Mouse (Mus musculus) gastrocnemius, adult 2 months (tissue): ENCODE results near the gene Fam193a. TPM values are rescaled to one million over a fixed set of nuclear protein-coding genes. Genes with fewer than 3 reads are reported as not detected.

Source experiments
- DNase-seq: peaks from one replicate; pipeline ENCODE4 v3.0.0; 2022
- H3K27ac ChIP-seq: fragments of 200-600 bp; 2 replicates; pipeline ENCODE4 v1.8.1; 2022; ENCODE audit warnings: mild to moderate bottlenecking
- H3K4me3 ChIP-seq: fragments of 200-600 bp; 2 replicates; pipeline ENCODE4 v1.8.1; 2022; ENCODE audit warnings: mild to moderate bottlenecking, moderate library complexity
- CTCF ChIP-seq: fragments of 200-600 bp; IDR thresholded peaks from 2 replicates; pipeline ENCODE4 v1.8.1; 2022; ENCODE audit warnings: antibody characterized with exemption, mild to moderate bottlenecking, moderate library complexity
- intact Hi-C: fragments of 180-260 bp; cut with DNase I; formaldehyde crosslinking; loops from one replicate; pipeline ENCODE4 v1.15.1; 2025
- long read RNA-seq, 2 experiments: library from polyadenylated mRNA; stranded (forward); transcript quantifications; one replicate each; pipeline ENCODE4 v2.0.0; 2021
- total RNA-seq, 2 experiments: library from RNA; stranded (reverse); gene quantifications; 2 replicates each; pipeline ENCODE4 v1.2.3; 2021

Gene Fam193a
- 10 to 100 TPM; 16.5 to 17.7 TPM for total RNA-seq
- long read RNA-seq, experiment 1, partial matches to known transcripts = 1 of 6 reads
- long read RNA-seq, experiment 1, other reads (novel, unspliced or antisense) = 5 of 6 reads
- long read RNA-seq, experiment 2, full-length matches to known transcripts = 4 of 8 reads
- long read RNA-seq, experiment 2, partial matches to known transcripts = 2 of 8 reads
- long read RNA-seq, experiment 2, other reads (novel, unspliced or antisense) = 2 of 8 reads

GRCm38 (mm10) chr5:34369341-34370021 lies at the start of gene Fam193a:
Gene Fam193a, plus strand, starts transcription at chr5:34369933.
- intact Hi-C loops = loop anchor here (2.0 kb wide), 1 partner anchor 33 kb away; the partner anchor contains the start of gene Rnf4

GRCm38 (mm10) chr5:34321236-34321635 lies 48.5 kb upstream of the Fam193a start:
- intact Hi-C loops = no loop called here
- DNase-seq = no peak
- no peak for TF ChIP-seq CTCF
- H3K27ac ChIP-seq = no peak overlapping the region
- H3K4me3 ChIP-seq = no peak overlapping the region

More at GRCm38 (mm10) chr5:34369341-34370021, at the start of gene Fam193a:
- peak; percentile 99 for DNase-seq
- peak within 1 kb of the TSS; percentile 99 for H3K27ac ChIP-seq
- peak within 1 kb of the TSS; percentile 96 for H3K4me3 ChIP-seq
- TF ChIP-seq CTCF = no peak

GRCm38 (mm10) chr5:34325286-34325685 lies 44.4 kb upstream of the Fam193a start:
- no peak for TF ChIP-seq CTCF
- no peak overlapping the region for H3K27ac ChIP-seq
- intact Hi-C loops = no loop called here
- no peak for DNase-seq
- H3K4me3 ChIP-seq = no peak overlapping the region

- H3K4me3 ChIP-seq = no peak overlapping the region
- DNase-seq = no peak
- intact Hi-C loops = no loop called here
- H3K27ac ChIP-seq = no peak overlapping the region
- no peak for TF ChIP-seq CTCF
Measured at GRCm38 (mm10) chr5:34326249-34326691, 43.5 kb upstream of the Fam193a start.

- no peak for TF ChIP-seq CTCF
- Histone ChIP-seq H3K27ac (peak overlapping the region; percentile 7; the same call in 1 of the 2 replicates), H3K4me3 (peak overlapping the region; percentile 67)
- peak; percentile 26 for DNase-seq
- intact Hi-C loops = no loop called here
Measured at GRCm38 (mm10) chr5:34326875-34327576, 42.7 kb upstream of the Fam193a start.

GRCm38 (mm10) chr5:34330136-34330535 lies 39.6 kb upstream of the Fam193a start:
- TF ChIP-seq CTCF = no peak
- no peak overlapping the region for H3K4me3 ChIP-seq
- no peak for DNase-seq
- intact Hi-C loops = loop anchor here (10.0 kb wide), 1 partner anchor 185 kb away; the partner anchor contains the start of gene Tnip2
- H3K27ac ChIP-seq = no peak overlapping the region

- DNase-seq = no peak
- TF ChIP-seq CTCF = no peak
- no peak overlapping the region for H3K4me3 ChIP-seq
- no peak overlapping the region for H3K27ac ChIP-seq
- intact Hi-C loops = loop anchor here (10.0 kb wide), 1 partner anchor 181 kb away; the partner anchor contains the start of gene Tnip2
Measured at GRCm38 (mm10) chr5:34334081-34334480, 35.7 kb upstream of the Fam193a start.

- peak overlapping the region; percentile 93 for H3K27ac ChIP-seq
- intact Hi-C loops = loop anchor here (2.0 to 10.0 kb wide), 2 partner anchors 33 to 179 kb away; partner anchors contain the start of genes Fam193a and Tnip2
- TF ChIP-seq CTCF = no peak
- no peak for DNase-seq
- H3K4me3 ChIP-seq = peak overlapping the region; percentile 99
Measured at GRCm38 (mm10) chr5:34335539-34336096, 34.1 kb upstream of the Fam193a start.

- Histone ChIP-seq H3K4me3 (peak within 1 kb of the TSS; percentile 99), H3K27ac (peak within 1 kb of the TSS; percentile 93)
- TF ChIP-seq CTCF = no peak
- intact Hi-C loops = loop anchor here (2.0 to 10.0 kb wide), 2 partner anchors 33 to 179 kb away; partner anchors contain the start of genes Fam193a and Tnip2
- DNase-seq = peak; percentile 99
Measured at GRCm38 (mm10) chr5:34336097-34336774, 33.5 kb upstream of the Fam193a start, which contains the start of gene Rnf4. Gene Rnf4, plus strand, starts transcription at chr5:34336289.

GRCm38 (mm10) chr5:34336775-34337450 lies 32.8 kb upstream of the Fam193a start:
- no peak for DNase-seq
- H3K27ac ChIP-seq = peak overlapping the region; percentile 93
- TF ChIP-seq CTCF = no peak
- H3K4me3 ChIP-seq = peak overlapping the region; percentile 99
- intact Hi-C loops = loop anchor here (2.0 to 10.0 kb wide), 2 partner anchors 32 to 178 kb away; partner anchors contain the start of genes Fam193a and Tnip2

GRCm38 (mm10) chr5:34340246-34340645 lies 29.5 kb upstream of the Fam193a start:
- H3K4me3 ChIP-seq = no peak overlapping the region
- intact Hi-C loops = no loop called here
- no peak for TF ChIP-seq CTCF
- DNase-seq = no peak
- no peak overlapping the region for H3K27ac ChIP-seq
